ENCODE assay signal across 7 mouse cellular contexts in the genomic region with DNA sequence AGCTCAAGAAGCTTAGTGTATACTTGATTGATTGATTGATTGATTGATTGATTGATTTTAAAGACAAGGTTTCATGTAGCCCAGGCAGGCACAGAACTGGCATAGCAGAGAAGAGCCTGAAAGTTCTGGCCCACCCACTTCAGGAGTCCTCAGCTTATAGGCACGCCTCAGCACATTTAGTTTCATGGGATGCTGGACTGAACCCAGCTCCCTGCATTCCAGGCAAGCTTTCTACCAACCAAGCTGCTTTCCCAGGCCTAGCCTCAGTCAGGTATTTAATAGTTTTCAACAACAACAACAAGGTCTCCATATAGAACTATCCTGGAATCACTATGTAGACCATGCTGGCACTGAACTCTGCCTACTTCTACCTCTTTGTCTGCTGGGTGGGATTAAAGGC. TPM values are rescaled to one million over a fixed set of nuclear protein-coding genes. Genes with fewer than 3 reads are reported as not detected.
DNase-seq lines count a peak whose midpoint lies in the region; ATAC-seq and TF ChIP-seq lines count a peak whose summit lies in the region.

No protein-coding gene starts in this region.

- ATAC-seq in midbrain, embryonic 13.5 days: no peak
- no peak for ATAC-seq in midbrain, postnatal 0 days (ENCODE audit: low FRiP score)
- ATAC-seq in forebrain, embryonic 14.5 days: no peak
- ATAC-seq in kidney, postnatal 0 days (replicated peaks; ENCODE audit: low FRiP score, low read depth): no peak
- no peak for ATAC-seq in stomach, embryonic 16.5 days (ENCODE audit: insufficient read depth, low FRiP score)

- no peak overlapping the region for H3K9ac ChIP-seq in midbrain, embryonic 13.5 days (replicated peaks)
- no peak overlapping the region for H3K9ac ChIP-seq in midbrain, postnatal 0 days (replicated peaks; ENCODE audit: low read length, poor library complexity, severe bottlenecking)
- H3K9ac ChIP-seq in forebrain, embryonic 14.5 days (ENCODE audit: low read length): no peak overlapping the region
- no peak overlapping the region for H3K9ac ChIP-seq in kidney, postnatal 0 days (ENCODE audit: low read depth, low read length)
- peak overlapping the region; percentile 57; the same call in 1 of the 2 replicates for H3K9ac ChIP-seq in stomach, embryonic 16.5 days (ENCODE audit: low read length)

- no peak for DNase-seq in midbrain, postnatal 0 days (ENCODE audit: low spot score)
- DNase-seq in forebrain, embryonic 14.5 days (ENCODE audit: low spot score): no peak
- peak; percentile 20 for DNase-seq in kidney, postnatal 0 days (ENCODE audit: low spot score)
- no peak for DNase-seq in embryo, embryonic 11 days
- no peak for DNase-seq in right cerebral cortex, postnatal 14 days

- peaks cover 28% of the 10 kb centered on the region for H3K4me1 ChIP-seq in midbrain, embryonic 13.5 days (replicated peaks)
- H3K4me1 ChIP-seq in midbrain, postnatal 0 days (ENCODE audit: insufficient read depth, low read length): no peaks in the 10 kb centered on the region
- H3K4me1 ChIP-seq in forebrain, embryonic 14.5 days (ENCODE audit: control insufficient read depth, insufficient read depth, low read length): peaks cover 7% of the 10 kb centered on the region
- H3K4me1 ChIP-seq in kidney, postnatal 0 days (replicated peaks; ENCODE audit: insufficient read depth, low read length): peaks cover 12% of the 10 kb centered on the region; the same call in 1 of the 2 replicates
- H3K4me1 ChIP-seq in stomach, embryonic 16.5 days (ENCODE audit: control insufficient read depth, insufficient read depth, low read length): peaks cover 19% of the 10 kb centered on the region; the same call in 1 of the 2 replicates

- H3K4me3 ChIP-seq in midbrain, embryonic 13.5 days (replicated peaks): 0 out of 2 replicates have a peak overlapping the region, but pooled peaks have one; percentile 43
- H3K4me3 ChIP-seq in midbrain, postnatal 0 days (ENCODE audit: low read depth, low read length): no peak overlapping the region
- no peak overlapping the region for H3K4me3 ChIP-seq in forebrain, embryonic 14.5 days (ENCODE audit: low read depth, low read length)
- peak overlapping the region; percentile 36; the same call in 1 of the 2 replicates for H3K4me3 ChIP-seq in kidney, postnatal 0 days (replicated peaks; ENCODE audit: low read depth, low read length)
- H3K4me3 ChIP-seq in stomach, embryonic 16.5 days (replicated peaks; ENCODE audit: low read length): peak overlapping the region; percentile 57

- H3K36me3 ChIP-seq in midbrain, embryonic 13.5 days: no peaks in the 10 kb centered on the region
- H3K36me3 ChIP-seq in midbrain, postnatal 0 days (ENCODE audit: insufficient read depth, low read length): no peaks in the 10 kb centered on the region
- H3K36me3 ChIP-seq in forebrain, embryonic 14.5 days (ENCODE audit: control insufficient read depth, insufficient read depth, low read length): no peaks in the 10 kb centered on the region
- H3K36me3 ChIP-seq in kidney, postnatal 0 days (ENCODE audit: insufficient read depth, low read length): no peaks in the 10 kb centered on the region
- H3K36me3 ChIP-seq in stomach, embryonic 16.5 days (ENCODE audit: control insufficient read depth, insufficient read depth, low read length): no peaks in the 10 kb centered on the region

- H3K4me2 ChIP-seq in midbrain, embryonic 13.5 days (replicated peaks): peak overlapping the region; percentile 75
- H3K4me2 ChIP-seq in midbrain, postnatal 0 days (ENCODE audit: low read depth, low read length, poor library complexity, severe bottlenecking): no peak overlapping the region
- H3K4me2 ChIP-seq in forebrain, embryonic 14.5 days (ENCODE audit: low read length): peak overlapping the region; percentile 75
- H3K4me2 ChIP-seq in kidney, postnatal 0 days (ENCODE audit: low read length): peak overlapping the region; percentile 77; the same call in 1 of the 2 replicates
- H3K4me2 ChIP-seq in stomach, embryonic 16.5 days (ENCODE audit: low read depth, low read length): peak overlapping the region; percentile 80

- 73% methylated on average over 1 of the region's 1 CpGs for WGBS in midbrain, embryonic 13.5 days
- WGBS in midbrain, postnatal 0 days: 62% methylated on average over 1 of the region's 1 CpGs
- 42% methylated on average over 1 of the region's 1 CpGs for WGBS in forebrain, embryonic 14.5 days
- 39% methylated on average over 1 of the region's 1 CpGs for WGBS in kidney, postnatal 0 days
- 53% methylated on average over 1 of the region's 1 CpGs for WGBS in stomach, embryonic 16.5 days

- TF ChIP-seq CTCF in midbrain, postnatal 0 days (IDR thresholded peaks at IDR 0.05): no peak
- TF ChIP-seq CTCF in kidney, postnatal 0 days (IDR thresholded peaks at IDR 0.05; ENCODE audit: low read depth): no peak

- no peaks in the 10 kb centered on the region for H3K9me3 ChIP-seq in midbrain, embryonic 13.5 days
- H3K9me3 ChIP-seq in midbrain, postnatal 0 days (ENCODE audit: low read length): no peaks in the 10 kb centered on the region
- H3K9me3 ChIP-seq in forebrain, embryonic 14.5 days (replicated peaks; ENCODE audit: control insufficient read depth, low read length): no peaks in the 10 kb centered on the region
- no peaks in the 10 kb centered on the region for H3K9me3 ChIP-seq in kidney, postnatal 0 days (replicated peaks; ENCODE audit: low read length)
- no peaks in the 10 kb centered on the region for H3K9me3 ChIP-seq in stomach, embryonic 16.5 days (replicated peaks; ENCODE audit: control insufficient read depth, low read length)

- no peaks in the 10 kb centered on the region for H3K27me3 ChIP-seq in midbrain, embryonic 13.5 days
- H3K27me3 ChIP-seq in midbrain, postnatal 0 days (ENCODE audit: insufficient read depth, low read length): no peaks in the 10 kb centered on the region
- no peaks in the 10 kb centered on the region for H3K27me3 ChIP-seq in forebrain, embryonic 14.5 days (replicated peaks; ENCODE audit: control insufficient read depth, insufficient read depth, low read length)
- no peaks in the 10 kb centered on the region for H3K27me3 ChIP-seq in kidney, postnatal 0 days (ENCODE audit: insufficient read depth, low read length)
- no peaks in the 10 kb centered on the region for H3K27me3 ChIP-seq in stomach, embryonic 16.5 days (ENCODE audit: control insufficient read depth, insufficient read depth, low read length)

- H3K27ac ChIP-seq in midbrain, embryonic 13.5 days: no peak overlapping the region
- no peak overlapping the region for H3K27ac ChIP-seq in midbrain, postnatal 0 days (ENCODE audit: low read depth, low read length)
- no peak overlapping the region for H3K27ac ChIP-seq in forebrain, embryonic 14.5 days (ENCODE audit: low read depth, low read length)
- H3K27ac ChIP-seq in kidney, postnatal 0 days: peak overlapping the region; percentile 62; the same call in 1 of the 2 replicates
- H3K27ac ChIP-seq in stomach, embryonic 16.5 days (ENCODE audit: low read length): peak overlapping the region; percentile 76

RNA-seq across cellular contexts. Expression of a gene that starts 2.0 kb away (rescaled TPM):
- 15.5 and 16.2 TPM in 2 replicates for polyA plus RNA-seq in midbrain, embryonic 13.5 days (2015; fragmentation: Nextera tagmentation; extraction: Ambion mirVana)
- total RNA-seq in midbrain, postnatal 0 days (2014; rRNA removed): 5.6 and 6.5 TPM in 2 replicates
- 3.1 and 3.7 TPM in 2 replicates for polyA plus RNA-seq in midbrain, postnatal 0 days (2015; fragmentation: Nextera tagmentation; extraction: Ambion mirVana)
- 12.0 and 17.3 TPM in 2 replicates for polyA plus RNA-seq in forebrain, embryonic 14.5 days (2014; fragmentation: Nextera tagmentation; extraction: Ambion mirVana)
- 53.5 and 56.9 TPM in 2 replicates for polyA plus RNA-seq in kidney, postnatal 0 days (2015; fragmentation: Nextera tagmentation; extraction: Ambion mirVana)
- polyA plus RNA-seq in stomach, embryonic 16.5 days (2015; fragmentation: Nextera tagmentation; extraction: Ambion mirVana): 68.3 and 69.8 TPM in 2 replicates

RNA-seq across cellular contexts. Expression of a gene that starts 20.9 kb away (rescaled TPM):
- 28.2 and 28.4 TPM in 2 replicates for polyA plus RNA-seq in midbrain, embryonic 13.5 days (2015; fragmentation: Nextera tagmentation; extraction: Ambion mirVana)
- total RNA-seq in midbrain, postnatal 0 days (2014; rRNA removed): 22.3 and 24.3 TPM in 2 replicates
- polyA plus RNA-seq in midbrain, postnatal 0 days (2015; fragmentation: Nextera tagmentation; extraction: Ambion mirVana): 33.2 and 34.5 TPM in 2 replicates
- polyA plus RNA-seq in forebrain, embryonic 14.5 days (2014; fragmentation: Nextera tagmentation; extraction: Ambion mirVana): 36.6 and 36.8 TPM in 2 replicates
- 34.8 and 36.4 TPM in 2 replicates for polyA plus RNA-seq in kidney, postnatal 0 days (2015; fragmentation: Nextera tagmentation; extraction: Ambion mirVana)
- polyA plus RNA-seq in stomach, embryonic 16.5 days (2015; fragmentation: Nextera tagmentation; extraction: Ambion mirVana): 42.8 and 43.6 TPM in 2 replicates

RNA-seq across cellular contexts. Expression of a gene that starts 32.2 kb away (rescaled TPM):
- polyA plus RNA-seq in midbrain, embryonic 13.5 days (2015; fragmentation: Nextera tagmentation; extraction: Ambion mirVana): 7.0 and 7.5 TPM in 2 replicates
- 14.2 and 18.1 TPM in 2 replicates for total RNA-seq in midbrain, postnatal 0 days (2014; rRNA removed)
- polyA plus RNA-seq in midbrain, postnatal 0 days (2015; fragmentation: Nextera tagmentation; extraction: Ambion mirVana): 3.6 and 4.0 TPM in 2 replicates
- polyA plus RNA-seq in forebrain, embryonic 14.5 days (2014; fragmentation: Nextera tagmentation; extraction: Ambion mirVana): 7.9 and 8.5 TPM in 2 replicates
- polyA plus RNA-seq in kidney, postnatal 0 days (2015; fragmentation: Nextera tagmentation; extraction: Ambion mirVana): 4.0 and 4.1 TPM in 2 replicates
- 5.6 and 6.1 TPM in 2 replicates for polyA plus RNA-seq in stomach, embryonic 16.5 days (2015; fragmentation: Nextera tagmentation; extraction: Ambion mirVana)

RNA-seq across cellular contexts. Expression of a gene that starts 32.4 kb away (rescaled TPM):
- 10.6 and 11.7 TPM in 2 replicates for polyA plus RNA-seq in midbrain, embryonic 13.5 days (2015; fragmentation: Nextera tagmentation; extraction: Ambion mirVana)
- 8.1 and 10.9 TPM in 2 replicates for total RNA-seq in midbrain, postnatal 0 days (2014; rRNA removed)
- 3.6 and 4.1 TPM in 2 replicates for polyA plus RNA-seq in midbrain, postnatal 0 days (2015; fragmentation: Nextera tagmentation; extraction: Ambion mirVana)
- polyA plus RNA-seq in forebrain, embryonic 14.5 days (2014; fragmentation: Nextera tagmentation; extraction: Ambion mirVana): 7.3 and 9.5 TPM in 2 replicates
- polyA plus RNA-seq in kidney, postnatal 0 days (2015; fragmentation: Nextera tagmentation; extraction: Ambion mirVana): 8.2 and 10.2 TPM in 2 replicates
- polyA plus RNA-seq in stomach, embryonic 16.5 days (2015; fragmentation: Nextera tagmentation; extraction: Ambion mirVana): 13.0 and 13.8 TPM in 2 replicates

Comparison
In these comparisons a context has a peak if more than half of its experiments do, and no peak if none do; other contexts are left out.
1. H3K4me3 ChIP-seq: peak in midbrain, embryonic 13.5 days (single experiment), kidney, postnatal 0 days (single experiment) and stomach, embryonic 16.5 days (single experiment); none in midbrain, postnatal 0 days (single experiment) and forebrain, embryonic 14.5 days (single experiment).
2. H3K27ac ChIP-seq: peak in kidney, postnatal 0 days (single experiment) and stomach, embryonic 16.5 days (single experiment); none in midbrain, embryonic 13.5 days (single experiment), midbrain, postnatal 0 days (single experiment) and forebrain, embryonic 14.5 days (single experiment).